Mouse (Mus musculus): ENCODE data around the gene Tanc1.

Tanc1 gene

GRCm38 (mm10) chr2:59653306-59654165 is 41.7 kb downstream of the Tanc1 start:
- no peak for DNase-seq

GRCm38 (mm10) chr2:59655471-59655870 is 43.6 kb downstream of the Tanc1 start:
- DNase-seq = peak; percentile 38 to 51

- DNase-seq = no peak
Observed at GRCm38 (mm10) chr2:59656680-59657079, 44.8 kb downstream of the Tanc1 start.

- DNase-seq = no peak
Observed at GRCm38 (mm10) chr2:59659686-59660085, 47.8 kb downstream of the Tanc1 start.

GRCm38 (mm10) chr2:59660891-59661805 is 49.3 kb downstream of the Tanc1 start:
- no peak for DNase-seq

GRCm38 (mm10) chr2:59664803-59665567 is 53.1 kb downstream of the Tanc1 start:
- DNase-seq = no peak

GRCm38 (mm10) chr2:59666533-59666932 is 54.7 kb downstream of the Tanc1 start:
- DNase-seq = no peak

- no peak for DNase-seq
Observed at GRCm38 (mm10) chr2:59670087-59671060, 58.5 kb downstream of the Tanc1 start.

- no peak for DNase-seq
Observed at GRCm38 (mm10) chr2:59671671-59672070, 59.8 kb downstream of the Tanc1 start.

GRCm38 (mm10) chr2:59672086-59672485 is 60.2 kb downstream of the Tanc1 start:
- DNase-seq = no peak

- DNase-seq = no peak
Observed at GRCm38 (mm10) chr2:59672686-59673085, 60.8 kb downstream of the Tanc1 start.

GRCm38 (mm10) chr2:59673351-59673750 is 61.5 kb downstream of the Tanc1 start:
- no peak for DNase-seq

- DNase-seq = no peak
Observed at GRCm38 (mm10) chr2:59673877-59674276, 62.0 kb downstream of the Tanc1 start.

- no peak for DNase-seq
Observed at GRCm38 (mm10) chr2:59675270-59675995, 63.6 kb downstream of the Tanc1 start.

GRCm38 (mm10) chr2:59676041-59676440 is 64.2 kb downstream of the Tanc1 start:
- no peak for DNase-seq

- no peak for DNase-seq
Observed at GRCm38 (mm10) chr2:59676442-59676841, 64.6 kb downstream of the Tanc1 start.

- DNase-seq = no peak
Observed at GRCm38 (mm10) chr2:59679424-59680020, 67.7 kb downstream of the Tanc1 start.

- no peak for DNase-seq
Observed at GRCm38 (mm10) chr2:59680736-59681135, 68.9 kb downstream of the Tanc1 start.

- no peak for DNase-seq
Observed at GRCm38 (mm10) chr2:59681181-59681580, 69.3 kb downstream of the Tanc1 start.

- DNase-seq = no peak
Observed at GRCm38 (mm10) chr2:59684864-59685605, 73.2 kb downstream of the Tanc1 start.
